Mouse (Mus musculus) embryonic facial prominence, embryonic 12.5 days (tissue): Measurements from ENCODE around the gene Sars. TPM values are rescaled to one million over a fixed set of nuclear protein-coding genes. Genes with fewer than 3 reads are reported as not detected.

Experiments used
- ATAC-seq: fragments of 200-750 bp; cut with Nextera tagmentation; 2 replicates; pipeline ENCODE4 v1.8.0; 2017; ENCODE audit not compliant: insufficient number of reproducible peaks, insufficient read depth, low FRiP score, low TSS enrichment
- H3K27ac ChIP-seq: fragments of 300-500 bp; sonication (generic); 2 replicates; pipeline ENCODE4 v1.5.1; 2016; ENCODE audit warnings: mild to moderate bottlenecking
- H3K27me3 ChIP-seq: fragments of 300-500 bp; sonication (generic); 2 replicates; pipeline ENCODE4 v1.6.1; 2016; ENCODE audit warnings: mild to moderate bottlenecking, moderate library complexity
- H3K36me3 ChIP-seq: fragments of 300-500 bp; sonication (generic); 2 replicates; pipeline ENCODE4 v1.6.1; 2016; ENCODE audit warnings: mild to moderate bottlenecking
- H3K4me1 ChIP-seq: fragments of 300-500 bp; sonication (generic); 2 replicates; pipeline ENCODE4 v1.6.1; 2016
- H3K4me2 ChIP-seq: fragments of 300-500 bp; sonication (generic); replicated peaks from 2 replicates; pipeline ENCODE4 v1.6.1; 2016; ENCODE audit warnings: mild to moderate bottlenecking, moderate library complexity
- H3K4me3 ChIP-seq: fragments of 300-500 bp; sonication (generic); 2 replicates; pipeline ENCODE4 v1.5.1; 2016; ENCODE audit warnings: mild to moderate bottlenecking
- H3K9ac ChIP-seq: fragments of 300-500 bp; sonication (generic); 2 replicates; pipeline ENCODE4 v1.6.1; 2016; ENCODE audit warnings: mild to moderate bottlenecking, moderate library complexity
- H3K9me3 ChIP-seq: fragments of 300-500 bp; sonication (generic); 2 replicates; pipeline ENCODE4 v1.6.1; 2016; ENCODE audit warnings: mild to moderate bottlenecking, moderate library complexity
- WGBS: fragments of 180-500 bp; shearing (Covaris S2); methylation state at CpG from one replicate; pipeline ENCODE4 v1.1.7; 2016; 5-methylcytosine and 5-hydroxymethylcytosine counted together
- polyA plus RNA-seq: library from polyadenylated mRNA; unstranded; fragments of >200 nt; fragmentation: Nextera tagmentation; extraction: Ambion mirVana; gene quantifications from 2 replicates; pipeline ENCODE4 v1.2.1, GENCODE M21; 2016

The Sars gene
- polyA plus RNA-seq, 1 experiment from 2014 or later: 125 TPM

DNA sequence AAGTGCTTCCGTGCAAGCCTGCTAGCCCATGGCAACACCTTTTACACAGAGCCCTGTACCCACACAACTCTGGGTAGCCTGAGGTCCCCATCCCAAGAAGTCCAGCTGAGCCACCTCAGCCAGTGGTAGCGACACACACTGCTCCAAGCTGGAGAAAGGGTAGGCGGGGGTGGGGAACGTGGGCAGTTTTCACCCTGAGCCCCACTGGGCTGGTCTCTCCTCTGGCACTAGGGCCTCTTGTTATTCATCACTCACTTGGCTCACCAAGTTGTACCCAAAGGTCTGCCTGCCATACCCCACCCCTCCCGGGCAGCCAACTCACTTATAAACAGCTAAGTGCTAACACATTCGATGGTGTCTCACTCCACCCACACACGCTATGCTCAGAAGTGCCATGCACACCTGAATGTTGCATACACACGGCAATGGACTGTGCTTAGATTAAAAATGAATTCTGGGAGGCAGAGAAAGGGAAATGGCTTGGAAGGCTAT is 36.4 kb downstream of the Sars start:
- Histone ChIP-seq H3K9me3 (peaks cover 6% of the 10 kb centered on the region; the same call in 1 of the 2 replicates), H3K36me3 (peaks cover 23% of the 10 kb centered on the region), H3K9ac (no peak overlapping the region), H3K27ac (no peak overlapping the region), H3K4me2 (no peak overlapping the region), H3K27me3 (no peaks in the 10 kb centered on the region; the same call in 1 of the 2 replicates), H3K4me1 (peaks cover 33% of the 10 kb centered on the region), H3K4me3 (no peak overlapping the region)
- WGBS: 89% methylated on average over 8 of the region's 8 CpGs
- no peak for ATAC-seq

- Histone ChIP-seq H3K9me3 (no peaks in the 10 kb centered on the region), H3K27me3 (no peaks in the 10 kb centered on the region; the same call in 1 of the 2 replicates), H3K4me3 (no peak overlapping the region), H3K36me3 (peaks cover 4% of the 10 kb centered on the region; the same call in 1 of the 2 replicates), H3K4me2 (no peak overlapping the region), H3K4me1 (peaks cover 32% of the 10 kb centered on the region), H3K27ac (no peak overlapping the region), H3K9ac (no peak overlapping the region)
- 89% methylated on average over 24 of the region's 24 CpGs for WGBS
- ATAC-seq: no peak
These were observed 38.6 kb downstream of the Sars start for GRCm38 (mm10) chr3:108406306-108406885.

DNA sequence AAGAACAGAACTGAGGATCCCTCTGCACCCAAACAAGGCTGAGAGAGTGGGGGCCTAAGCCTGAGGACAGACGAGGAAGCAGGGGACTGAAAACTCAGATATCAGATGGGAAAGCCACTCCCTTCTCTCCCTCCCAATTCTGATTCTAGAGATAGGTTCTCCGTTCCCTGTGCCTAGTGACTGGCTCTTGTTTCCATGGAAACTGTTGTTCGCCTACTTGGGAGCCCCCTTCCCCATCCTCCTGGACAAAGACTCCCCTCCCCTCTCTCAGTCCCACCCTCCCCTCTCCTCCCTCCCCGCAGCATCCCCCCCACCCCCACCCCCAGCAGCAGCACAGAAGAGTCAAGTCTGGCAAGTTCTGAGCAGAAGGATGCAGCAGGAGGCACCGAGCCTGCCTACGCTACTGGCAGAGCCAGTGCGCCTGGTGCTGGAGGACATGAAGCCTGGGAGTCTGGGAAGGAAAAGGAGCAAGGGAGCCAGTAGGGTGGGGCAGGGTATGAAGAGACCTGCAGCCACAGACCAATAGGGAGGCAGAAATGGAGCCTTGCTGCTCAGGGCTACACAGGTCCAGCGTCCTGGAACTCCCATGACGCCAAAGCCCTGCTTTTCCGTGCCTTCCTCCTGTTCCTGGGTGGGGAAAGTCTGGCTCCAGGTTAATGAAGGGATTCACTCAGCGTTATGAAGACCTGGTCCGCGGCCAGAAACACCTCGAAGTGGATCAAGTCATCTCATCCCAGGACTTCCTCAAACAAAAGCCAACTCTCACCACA is 39.3 kb downstream of the Sars start:
- WGBS: 50% methylated on average over 14 of the region's 14 CpGs
- Histone ChIP-seq H3K27ac (0 out of 2 replicates have a peak overlapping the region, but pooled peaks have one; percentile 23), H3K9ac (no peak overlapping the region)

GRCm38 (mm10) chr3:108402528-108402920 is 42.5 kb downstream of the Sars start:
- no peaks in the 10 kb centered on the region for H3K9me3 ChIP-seq
- no peaks in the 10 kb centered on the region for H3K27me3 ChIP-seq
- peaks cover 17% of the 10 kb centered on the region for H3K4me1 ChIP-seq
- peaks cover 5% of the 10 kb centered on the region for H3K36me3 ChIP-seq
- H3K4me2 ChIP-seq: no peak overlapping the region
- no peak overlapping the region for H3K4me3 ChIP-seq
- H3K9ac ChIP-seq: no peak overlapping the region
- H3K27ac ChIP-seq: 0 out of 2 replicates have a peak overlapping the region, but pooled peaks have one; percentile 17
- WGBS: 90% methylated on average over 15 of the region's 15 CpGs
- no peak for ATAC-seq

More for the DNA sequence above, 39.3 kb downstream of the Sars start:
- Histone ChIP-seq H3K9me3 (no peaks in the 10 kb centered on the region), H3K27me3 (no peaks in the 10 kb centered on the region; the same call in 1 of the 2 replicates), H3K4me2 (peak overlapping the region; percentile 25; the same call in 1 of the 2 replicates), H3K4me1 (peaks cover 27% of the 10 kb centered on the region), H3K4me3 (no peak overlapping the region), H3K36me3 (peaks cover 4% of the 10 kb centered on the region; the same call in 1 of the 2 replicates)
- no peak for ATAC-seq

DNA sequence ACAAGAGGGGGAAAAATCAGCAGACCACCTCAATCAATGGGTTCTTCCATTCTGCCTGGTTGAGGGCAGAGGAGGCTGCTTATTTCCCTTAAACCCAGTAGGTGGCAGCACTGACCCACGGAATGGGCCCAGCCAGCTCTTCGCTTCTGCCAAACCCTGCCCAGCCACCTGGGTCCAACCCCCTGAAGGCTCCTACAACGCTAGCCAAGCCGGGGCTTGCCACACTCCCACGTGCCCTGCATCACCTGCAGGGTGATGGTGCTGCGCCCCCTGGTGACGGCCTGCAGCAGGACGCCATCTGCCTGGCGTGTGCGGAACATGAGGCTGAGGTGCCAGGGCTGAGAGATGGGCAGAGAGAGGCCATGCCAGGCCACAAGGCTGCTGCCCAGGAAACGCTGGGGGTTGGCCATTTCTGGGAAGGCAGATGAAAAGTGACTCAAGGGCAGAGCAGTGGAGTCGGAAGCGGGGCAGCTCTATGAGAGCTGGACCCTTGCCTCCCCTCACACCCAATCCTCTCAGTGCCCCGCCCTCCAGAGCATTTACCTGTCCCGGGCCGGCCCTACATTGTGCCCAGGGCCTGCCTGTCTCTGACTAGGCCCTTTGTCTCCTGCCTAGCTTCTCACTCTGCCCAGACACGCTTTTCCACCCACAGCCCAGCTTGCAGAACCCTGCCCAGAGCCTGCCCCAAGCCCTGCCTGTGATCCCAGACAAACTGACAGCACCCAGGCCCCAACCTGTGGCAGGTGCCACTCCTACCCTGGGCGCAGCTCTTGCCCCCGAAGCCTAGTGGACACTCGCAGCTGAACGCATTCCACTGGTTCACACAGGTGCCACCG is 43.1 kb downstream of the Sars start:
- peak; percentile 70 for ATAC-seq
- WGBS: 36% methylated on average over 22 of the region's 22 CpGs
- no peaks in the 10 kb centered on the region for H3K27me3 ChIP-seq
- H3K9ac ChIP-seq: peak overlapping the region; percentile 20
- H3K4me1 ChIP-seq: peaks cover 17% of the 10 kb centered on the region
- peaks cover 5% of the 10 kb centered on the region for H3K36me3 ChIP-seq
- H3K9me3 ChIP-seq: no peaks in the 10 kb centered on the region
- H3K4me3 ChIP-seq: no peak overlapping the region
- peak overlapping the region; percentile 37 for H3K4me2 ChIP-seq
- H3K27ac ChIP-seq: peak overlapping the region; percentile 17; the same call in 1 of the 2 replicates

DNA sequence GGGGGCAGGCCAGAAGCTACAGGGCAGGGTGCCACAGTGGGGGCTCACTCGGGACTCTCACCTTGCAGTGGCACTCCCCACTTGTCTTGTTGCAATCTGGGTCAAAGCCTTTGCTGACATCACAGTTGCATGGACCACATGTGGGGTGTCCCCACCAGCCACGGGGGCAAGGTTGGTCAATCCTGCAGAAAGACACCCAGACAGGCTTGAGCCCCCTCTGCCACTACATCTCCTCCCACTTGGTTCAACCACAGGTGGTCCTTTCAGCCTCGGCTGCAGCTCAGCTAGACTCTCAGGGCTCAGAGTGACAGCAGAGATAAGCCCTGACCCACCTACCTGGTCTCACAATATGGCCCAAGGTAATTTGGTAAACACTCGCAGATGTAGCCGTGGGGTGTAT is 44.6 kb downstream of the Sars start:
- peaks cover 19% of the 10 kb centered on the region for H3K36me3 ChIP-seq
- ATAC-seq: no peak
- WGBS: 81% methylated on average over 5 of the region's 5 CpGs
- no peak overlapping the region for H3K9ac ChIP-seq
- H3K4me2 ChIP-seq: no peak overlapping the region
- H3K27me3 ChIP-seq: no peaks in the 10 kb centered on the region
- no peaks in the 10 kb centered on the region for H3K9me3 ChIP-seq
- H3K27ac ChIP-seq: no peak overlapping the region
- H3K4me3 ChIP-seq: no peak overlapping the region
- H3K4me1 ChIP-seq: peaks cover 11% of the 10 kb centered on the region

DNA sequence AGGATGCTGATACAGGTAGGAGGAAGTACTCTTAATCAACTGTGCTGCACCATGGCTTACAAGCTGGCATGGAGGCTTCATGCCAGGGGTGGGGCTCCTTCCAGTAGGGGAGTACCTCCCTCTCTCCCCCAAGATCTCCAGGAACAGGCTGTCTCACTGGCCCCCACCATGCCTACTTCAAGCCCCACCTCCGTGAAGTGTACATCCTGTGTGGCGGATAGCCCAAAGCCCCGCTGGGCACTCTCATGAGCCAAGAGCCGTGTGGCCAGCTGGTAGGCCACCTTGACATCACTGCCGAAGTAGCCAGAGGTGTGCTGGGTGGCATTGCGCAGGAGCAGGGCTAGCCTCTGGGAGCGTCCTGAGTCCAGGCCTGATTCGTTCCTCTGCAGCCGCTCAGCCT is 46.7 kb downstream of the Sars start:
- H3K36me3 ChIP-seq: peaks cover 22% of the 10 kb centered on the region; the same call in 1 of the 2 replicates
- H3K4me3 ChIP-seq: no peak overlapping the region
- ATAC-seq: no peak
- WGBS: 88% methylated on average over 9 of the region's 9 CpGs
- no peak overlapping the region for H3K4me2 ChIP-seq
- H3K27ac ChIP-seq: no peak overlapping the region
- H3K27me3 ChIP-seq: no peaks in the 10 kb centered on the region
- H3K9ac ChIP-seq: no peak overlapping the region
- H3K9me3 ChIP-seq: no peaks in the 10 kb centered on the region
- H3K4me1 ChIP-seq: peaks cover 6% of the 10 kb centered on the region

DNA sequence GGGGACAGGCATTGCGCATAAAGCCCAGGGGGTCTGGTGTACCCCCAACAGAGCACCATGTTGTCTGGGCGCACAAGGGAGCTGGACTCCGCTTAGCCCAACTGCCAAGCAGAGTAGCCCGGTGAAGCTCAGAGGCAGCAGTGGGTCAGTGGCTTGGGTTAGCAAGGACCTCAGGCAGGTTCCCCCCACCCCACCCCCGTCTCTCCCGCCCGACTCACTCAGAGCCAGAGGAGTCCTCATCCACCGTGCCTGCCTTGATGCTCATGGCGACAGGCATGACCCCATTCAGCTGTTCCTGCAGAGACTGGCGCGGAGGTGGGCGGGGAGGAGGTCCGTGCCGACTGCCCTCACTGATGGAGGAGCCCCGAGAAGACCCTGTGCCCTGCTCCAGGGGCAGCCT is 52.2 kb downstream of the Sars start:
- peak overlapping the region; percentile 15; the same call in 1 of the 2 replicates for H3K9ac ChIP-seq
- ATAC-seq: no peak
- H3K27me3 ChIP-seq: no peaks in the 10 kb centered on the region
- H3K4me2 ChIP-seq: peak overlapping the region; percentile 29
- H3K9me3 ChIP-seq: no peaks in the 10 kb centered on the region
- no peak overlapping the region for H3K27ac ChIP-seq
- no peak overlapping the region for H3K4me3 ChIP-seq
- WGBS: 51% methylated on average over 15 of the region's 15 CpGs
- H3K4me1 ChIP-seq: peaks cover 19% of the 10 kb centered on the region
- peaks cover 18% of the 10 kb centered on the region for H3K36me3 ChIP-seq

DNA sequence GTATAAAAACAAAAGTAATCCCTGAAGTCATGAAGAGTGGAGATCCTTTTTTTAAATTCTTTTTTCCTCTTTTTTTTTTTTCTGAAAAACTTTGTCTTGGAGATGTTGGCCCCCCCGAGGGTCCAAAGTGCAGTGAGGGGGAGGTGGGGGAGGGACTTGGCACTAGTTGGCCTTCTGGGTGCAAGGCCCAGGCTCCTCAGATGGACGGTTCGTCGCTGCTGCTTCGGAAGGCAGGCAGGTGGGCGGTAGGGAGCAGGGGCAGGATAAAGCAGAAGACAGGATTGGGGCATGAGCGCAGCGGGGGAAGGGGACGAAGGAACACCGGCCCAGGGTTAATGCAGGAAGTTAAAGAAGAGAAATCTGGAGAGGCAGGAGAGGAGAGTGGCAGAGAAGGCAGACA is 52.7 kb downstream of the Sars start:
- ATAC-seq: no peak
- peaks cover 19% of the 10 kb centered on the region for H3K4me1 ChIP-seq
- H3K27ac ChIP-seq: no peak overlapping the region
- H3K27me3 ChIP-seq: no peaks in the 10 kb centered on the region
- WGBS: 15% methylated on average over 10 of the region's 10 CpGs
- H3K36me3 ChIP-seq: peaks cover 23% of the 10 kb centered on the region
- no peaks in the 10 kb centered on the region for H3K9me3 ChIP-seq
- peak overlapping the region; percentile 29 for H3K4me2 ChIP-seq
- no peak overlapping the region for H3K4me3 ChIP-seq
- peak overlapping the region; percentile 15; the same call in 1 of the 2 replicates for H3K9ac ChIP-seq

DNA sequence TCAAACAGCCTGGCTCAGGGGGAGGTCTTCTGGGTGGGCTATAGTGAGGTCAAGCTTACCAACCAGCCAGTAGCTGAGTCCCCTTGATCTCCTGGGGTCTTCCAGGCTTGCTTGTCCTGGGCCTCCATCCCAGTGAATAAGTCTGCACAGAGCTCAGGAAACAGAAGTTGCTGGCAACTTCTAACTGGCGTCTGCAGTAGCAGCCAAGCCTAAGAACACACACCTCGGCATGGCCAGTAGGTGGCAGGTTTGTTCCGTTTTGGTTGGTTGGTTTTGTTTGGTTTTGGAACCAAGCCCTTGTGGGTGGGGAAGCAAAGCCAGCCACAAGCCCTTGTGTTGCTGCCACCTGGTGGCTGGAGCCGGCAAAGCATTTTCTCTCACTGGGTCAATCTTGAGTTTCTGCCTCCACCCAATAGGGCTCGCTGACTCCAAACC is 55.9 kb downstream of the Sars start:
- no peaks in the 10 kb centered on the region for H3K27me3 ChIP-seq
- H3K4me1 ChIP-seq: peaks cover 31% of the 10 kb centered on the region
- peak overlapping the region; percentile 76 for H3K27ac ChIP-seq
- WGBS: 0% methylated on average over 5 of the region's 5 CpGs
- no peak overlapping the region for H3K9ac ChIP-seq
- no peak overlapping the region; the same call in 1 of the 2 replicates for H3K4me2 ChIP-seq
- peak; percentile 49 for ATAC-seq
- H3K9me3 ChIP-seq: no peaks in the 10 kb centered on the region
- no peak overlapping the region for H3K4me3 ChIP-seq
- peaks cover 23% of the 10 kb centered on the region for H3K36me3 ChIP-seq

DNA sequence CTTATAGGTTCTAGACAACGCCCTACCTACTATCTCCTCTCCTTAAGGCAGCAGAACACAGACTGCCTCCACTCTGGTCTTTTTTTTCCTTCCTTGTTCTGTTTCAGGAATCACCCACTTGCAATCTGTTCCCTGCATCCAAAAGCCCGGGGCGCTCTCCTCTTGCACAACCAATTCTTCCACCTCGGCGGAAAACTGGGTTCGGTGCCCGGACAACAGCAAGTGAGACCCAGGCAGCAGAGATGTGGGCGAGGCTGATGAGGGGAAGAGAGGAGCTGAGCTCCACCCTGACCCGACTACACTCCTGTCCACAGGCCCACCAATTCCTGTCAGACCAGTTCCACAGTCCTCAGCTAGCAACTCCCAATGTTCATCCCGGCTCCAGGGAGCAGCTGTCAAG is 58.8 kb downstream of the Sars start:
- H3K4me2 ChIP-seq: no peak overlapping the region

More for the DNA sequence above, 58.8 kb downstream of the Sars start:
- no peaks in the 10 kb centered on the region for H3K9me3 ChIP-seq
- no peak overlapping the region for H3K9ac ChIP-seq
- peaks cover 20% of the 10 kb centered on the region for H3K36me3 ChIP-seq
- peaks cover 34% of the 10 kb centered on the region for H3K4me1 ChIP-seq
- no peak overlapping the region for H3K4me3 ChIP-seq
- no peak for ATAC-seq
- 92% methylated on average over 10 of the region's 10 CpGs for WGBS
- H3K27me3 ChIP-seq: no peaks in the 10 kb centered on the region
- H3K27ac ChIP-seq: 0 out of 2 replicates have a peak overlapping the region, but pooled peaks have one; percentile 30
